Mouse (Mus musculus): ENCODE measurements around the gene Clic6.

The Clic6 gene

DNA sequence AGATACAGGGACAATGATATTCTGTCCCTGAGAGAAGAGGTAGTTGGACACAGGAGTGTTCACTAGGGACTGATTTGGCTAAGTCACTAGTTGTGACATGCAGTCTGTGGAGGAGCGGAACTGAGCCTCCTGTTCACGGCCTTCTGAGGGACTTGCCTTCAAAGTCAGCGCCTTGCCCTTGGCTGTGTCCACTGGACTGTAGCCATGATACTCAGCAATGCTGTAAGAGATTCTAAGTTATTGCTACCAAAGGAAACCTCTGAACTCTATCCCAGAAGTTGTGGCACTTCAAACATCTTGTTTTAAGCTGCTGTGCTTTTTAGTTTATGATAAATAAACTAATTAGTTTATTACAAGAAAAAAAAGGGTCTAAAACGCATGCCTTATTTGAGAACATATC, 102.3 kb downstream of the Clic6 start:
- DNase-seq (ENCODE audit: inconsistent age in 2 of 2, low spot score in 1 of 2), result no peak

Data from adrenal gland, adult (tissue).